Mouse (Mus musculus): ENCODE results near the gene Fam189a2.

Gene Fam189a2

DNA sequence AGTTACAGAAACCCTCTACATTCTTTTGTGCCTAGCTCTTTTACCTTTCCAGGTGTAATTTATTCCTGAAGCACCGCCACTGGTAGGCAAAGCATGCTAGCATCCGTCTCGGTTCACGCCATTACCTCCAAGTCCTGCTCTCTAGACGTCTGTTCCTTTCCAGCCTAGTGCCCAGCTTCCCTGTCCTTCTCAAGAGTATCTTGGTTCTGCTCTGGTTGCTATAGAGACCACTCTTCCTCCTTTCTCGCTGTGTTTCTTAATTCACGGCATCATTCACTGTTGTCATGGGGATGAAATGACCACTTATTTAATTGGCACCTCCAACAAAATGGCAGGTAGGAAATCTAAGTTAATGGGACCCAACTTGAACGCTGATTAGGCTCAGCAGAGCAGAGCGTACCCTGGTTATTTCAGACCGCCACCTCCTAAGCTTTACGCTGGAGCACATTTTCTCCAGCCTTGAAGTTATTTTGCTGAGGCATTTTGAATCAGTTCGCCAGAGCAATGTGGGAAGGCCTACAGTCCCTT is 89.3 kb downstream of the Fam189a2 start:
- no peak for DNase-seq (ENCODE audit: low read depth, low spot score)

DNA sequence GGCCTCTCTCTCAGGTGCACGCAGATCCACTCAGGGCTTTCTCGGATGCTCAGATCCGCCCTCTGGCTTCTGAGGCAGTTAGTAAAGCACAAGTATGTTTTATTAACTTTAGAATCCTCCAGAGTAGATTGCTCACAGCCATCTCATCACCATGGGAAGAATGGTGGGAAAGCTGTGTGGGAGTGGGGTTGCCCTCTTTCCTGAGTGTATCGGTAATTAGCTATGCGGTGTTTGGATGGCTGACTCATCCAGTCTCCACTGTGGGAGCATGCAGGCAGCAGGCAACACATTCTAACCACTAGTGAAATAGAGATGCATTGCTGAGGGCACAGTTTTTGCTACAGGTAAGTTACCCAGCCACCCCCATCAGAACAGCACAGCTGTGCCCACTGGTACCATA is 100.0 kb downstream of the Fam189a2 start:
- DNase-seq (ENCODE audit: low read depth, low spot score) = no peak

DNA sequence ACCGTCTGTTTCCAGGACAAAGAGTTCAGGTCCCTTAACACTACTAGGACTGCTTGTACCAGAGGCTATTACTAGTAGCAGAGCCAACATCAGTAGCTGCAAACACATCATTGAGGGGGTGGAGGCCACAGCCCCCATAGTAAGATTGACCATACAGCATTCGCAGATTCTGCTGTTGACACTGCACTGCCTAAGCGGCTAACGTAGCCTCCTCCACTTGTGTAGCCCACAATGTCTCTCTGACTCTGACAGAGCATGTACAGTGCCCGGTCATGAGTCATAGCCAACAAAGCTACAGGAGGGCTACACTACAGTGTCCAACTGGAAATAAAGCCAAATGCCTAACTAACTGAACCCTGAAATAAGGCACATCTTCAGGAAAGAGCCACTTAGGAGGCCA is 105.3 kb downstream of the Fam189a2 start:
- no peak for DNase-seq (ENCODE audit: low read depth, low spot score)

DNA sequence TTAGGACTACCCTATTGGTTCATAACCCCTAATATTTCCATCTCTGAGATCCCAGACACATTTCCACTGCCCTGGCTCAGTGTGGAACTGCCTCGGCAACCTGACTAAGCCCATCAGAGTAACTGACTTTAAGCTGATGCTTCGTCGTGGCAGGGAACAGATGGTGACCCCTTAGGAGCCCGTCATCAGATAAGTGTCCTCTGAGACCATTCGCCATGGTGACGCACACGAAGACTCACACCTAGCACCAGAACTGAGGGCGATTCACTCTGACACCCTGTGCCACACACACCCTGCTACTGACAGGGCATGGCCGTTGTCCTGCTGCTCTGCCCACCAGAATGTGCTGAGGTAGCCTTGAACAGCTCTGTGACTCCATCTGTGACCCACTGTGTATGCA is 106.0 kb downstream of the Fam189a2 start:
- no peak for DNase-seq (ENCODE audit: low read depth, low spot score)

DNA sequence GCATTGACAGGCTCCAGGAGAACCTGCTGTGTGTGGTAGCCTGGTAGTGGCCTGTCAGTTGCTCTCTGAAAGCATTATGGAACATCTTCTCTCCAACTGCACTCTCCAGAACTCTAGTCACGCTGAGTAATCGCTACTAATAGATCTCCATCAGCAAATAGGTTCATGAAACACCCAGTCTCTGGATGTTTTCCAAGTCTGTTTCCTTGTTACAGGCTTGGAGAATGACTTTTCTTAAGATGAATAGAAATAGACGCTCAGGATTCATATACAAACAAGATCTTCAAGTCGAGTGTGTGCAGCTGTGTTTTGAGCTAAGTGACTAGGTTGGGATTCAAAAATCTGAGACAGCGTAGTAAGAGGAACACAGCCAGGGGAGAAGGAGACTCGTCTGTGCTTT is 106.8 kb downstream of the Fam189a2 start:
- no peak for DNase-seq (ENCODE audit: low read depth, low spot score)
